Comparison of ENCODE assay signal across 14 mouse cellular contexts in genomic region chr12:41726720-41727119, GRCm38 (mm10).
"Had no signal": no experiment of that assay in that cellular context is flagged by ENCODE, and none has a peak within 500 bp of the region (broad histone marks: within the 10 kb centered on the region; RNA-seq: fewer than 3 reads in every experiment).

No protein-coding gene starts in this region.

- DNase-seq: kidney, adult 2 months; kidney, postnatal 14 days; layer of hippocampus, postnatal 36 days; lung, postnatal 10 days; lung, postnatal 4 days; retina, postnatal 1 day; spleen, adult 18-20 months; thymus, adult 18-20 months; thymus, postnatal 25 days had no signal

- H3K9me3 ChIP-seq: kidney, embryonic 15.5 days; limb, embryonic 15.5 days; liver, embryonic 12.5 days; neural tube, embryonic 13.5 days had no signal

- H3K4me1 ChIP-seq: kidney, embryonic 15.5 days; limb, embryonic 15.5 days; liver, embryonic 12.5 days had no signal

- H3K4me3 ChIP-seq: kidney, embryonic 15.5 days; limb, embryonic 15.5 days; liver, embryonic 12.5 days; neural tube, embryonic 13.5 days had no signal

- ATAC-seq: liver, embryonic 12.5 days had no signal

- H3K27me3 ChIP-seq: kidney, embryonic 15.5 days; limb, embryonic 15.5 days; liver, embryonic 12.5 days; neural tube, embryonic 13.5 days had no signal

- H3K4me2 ChIP-seq: kidney, embryonic 15.5 days; limb, embryonic 15.5 days; liver, embryonic 12.5 days; lung, embryonic 14.5 days; neural tube, embryonic 13.5 days had no signal

- H3K36me3 ChIP-seq: kidney, embryonic 15.5 days; limb, embryonic 15.5 days; liver, embryonic 12.5 days; neural tube, embryonic 13.5 days had no signal

- H3K9ac ChIP-seq: kidney, embryonic 15.5 days; limb, embryonic 15.5 days; liver, embryonic 12.5 days; lung, embryonic 14.5 days; neural tube, embryonic 13.5 days had no signal

- H3K27ac ChIP-seq: kidney, embryonic 15.5 days; limb, embryonic 15.5 days; liver, embryonic 12.5 days; neural tube, embryonic 13.5 days had no signal
